Mouse (Mus musculus): ENCODE data around the gene Fbxo10.
"Not testable (repeated sequence)": the region's sequence is repeated elsewhere in the genome, so short reads cannot be mapped to it uniquely, and the experiment has no call there.

Gene Fbxo10

DNA sequence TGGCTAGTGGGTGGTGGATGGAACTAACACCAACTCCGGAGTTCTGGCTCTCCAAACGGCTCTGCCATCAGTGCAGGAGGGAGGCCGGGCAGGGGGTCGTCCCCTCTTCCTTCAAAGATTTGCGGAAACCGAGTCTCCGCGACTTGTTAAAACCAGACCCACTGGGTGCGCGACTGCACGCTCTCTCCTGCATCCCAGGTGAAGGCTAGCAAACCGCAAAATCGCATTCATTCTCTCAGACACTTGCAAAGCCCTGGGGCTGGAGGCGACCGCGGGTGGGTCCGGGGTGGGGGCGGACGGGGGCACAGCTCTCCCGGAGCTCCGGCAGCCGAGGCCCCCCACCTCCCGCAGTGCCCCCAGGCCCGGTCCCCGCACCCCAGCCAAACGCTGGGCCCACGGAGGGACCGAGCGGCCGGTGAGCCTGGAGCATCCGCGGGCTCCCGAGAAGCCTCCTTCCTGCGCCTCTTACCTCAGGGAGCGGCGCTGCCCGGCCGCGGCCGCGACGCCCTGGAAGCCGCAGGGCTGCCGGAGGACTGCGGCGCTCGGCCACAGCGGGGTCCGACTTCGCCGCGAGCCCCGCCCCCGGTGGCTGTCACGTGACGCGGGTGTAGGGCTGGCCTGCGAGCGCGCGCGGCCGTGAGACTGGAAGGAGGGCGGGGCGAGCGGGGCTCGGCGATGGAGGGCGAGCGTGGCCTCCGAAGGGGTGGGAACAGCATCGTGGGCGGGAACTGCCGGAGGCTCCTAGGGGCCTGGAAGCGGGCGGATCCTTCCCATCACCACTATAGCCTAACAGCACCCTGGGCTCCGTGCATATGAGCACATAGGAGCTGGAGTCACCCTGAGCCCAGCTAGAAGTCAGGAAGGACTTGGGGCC is at the start of gene Fbxo10:
TSS of gene Fbxo10 (minus strand) at position 584 of the 874 bp plus-strand sequence.
- peak; percentile 92 for DNase-seq (ENCODE audit: low read depth, low spot score)

DNA sequence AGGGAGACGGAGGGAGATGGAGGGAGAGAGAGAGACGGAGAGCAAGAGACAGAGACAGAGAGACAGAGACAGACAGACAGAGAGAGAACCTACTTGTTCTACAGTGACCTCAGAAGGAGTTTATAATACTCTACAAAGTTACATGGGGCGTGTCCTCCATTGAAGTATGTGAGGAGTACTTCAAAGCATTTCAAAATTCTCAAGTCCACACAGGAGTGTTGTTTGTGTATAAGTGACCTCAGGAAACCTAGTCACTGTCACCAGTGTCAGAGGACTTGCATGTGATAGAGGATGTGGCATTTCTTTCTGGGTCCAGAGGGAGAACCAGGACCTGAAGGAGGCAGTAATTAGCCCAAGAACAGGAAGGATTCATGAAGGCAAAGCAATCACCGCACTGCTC is 46.6 kb upstream of the Fbxo10 start:
- DNase-seq (ENCODE audit: low read depth, low spot score), result no peak

DNA sequence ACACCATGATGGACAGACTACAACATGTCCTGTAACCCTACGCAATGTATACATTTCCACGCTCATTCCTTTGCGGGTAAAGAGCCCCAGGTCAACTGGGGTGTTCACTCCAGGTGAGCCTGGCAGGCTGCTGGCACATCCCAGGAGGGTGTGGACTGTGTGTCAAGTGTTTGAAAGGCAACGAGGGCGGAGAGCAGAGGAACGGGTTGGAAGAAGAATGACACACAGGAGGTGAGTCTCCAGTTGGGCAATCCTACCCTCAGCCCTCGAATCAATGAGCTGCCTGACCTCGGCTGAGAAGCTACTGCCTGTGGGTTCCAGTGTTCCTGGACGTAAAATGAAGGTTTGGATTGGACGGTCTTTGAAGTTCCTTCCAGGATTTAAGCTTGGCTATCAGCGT is 36.9 kb upstream of the Fbxo10 start:
- DNase-seq (ENCODE audit: low read depth, low spot score), result no peak

DNA sequence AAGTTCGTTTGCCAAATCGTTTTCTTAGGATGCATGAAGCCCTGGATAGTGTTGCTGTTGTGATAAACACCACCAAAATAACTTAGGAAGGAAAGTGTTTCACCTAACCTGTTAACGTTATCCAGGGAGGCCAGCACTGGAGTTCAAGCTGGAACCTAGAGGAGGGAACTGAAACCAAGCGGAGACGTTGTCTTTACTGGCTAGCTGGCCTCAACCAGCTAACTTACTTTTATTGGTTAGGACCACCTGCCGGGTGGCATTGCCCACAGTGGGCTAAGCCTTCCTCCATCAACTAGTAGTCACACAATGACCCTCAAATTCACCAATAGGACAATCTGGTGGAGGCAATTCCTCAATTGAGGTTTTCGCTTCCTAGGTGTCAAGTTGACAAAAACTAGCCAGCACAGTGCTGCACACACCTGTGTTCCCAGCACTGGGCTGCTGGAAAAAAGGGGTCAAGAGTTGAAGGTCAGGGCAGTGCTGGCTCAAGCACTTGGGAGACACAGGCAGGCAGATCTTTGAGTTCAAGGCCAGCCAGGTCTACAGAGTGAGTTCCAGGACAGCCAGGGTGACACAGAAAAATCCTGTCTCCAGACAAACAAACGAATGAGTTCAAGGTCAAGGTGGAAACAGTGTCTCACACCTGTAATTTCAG is 24.2 kb upstream of the Fbxo10 start:
- peak; percentile 69 for DNase-seq (ENCODE audit: low read depth, low spot score)

DNA sequence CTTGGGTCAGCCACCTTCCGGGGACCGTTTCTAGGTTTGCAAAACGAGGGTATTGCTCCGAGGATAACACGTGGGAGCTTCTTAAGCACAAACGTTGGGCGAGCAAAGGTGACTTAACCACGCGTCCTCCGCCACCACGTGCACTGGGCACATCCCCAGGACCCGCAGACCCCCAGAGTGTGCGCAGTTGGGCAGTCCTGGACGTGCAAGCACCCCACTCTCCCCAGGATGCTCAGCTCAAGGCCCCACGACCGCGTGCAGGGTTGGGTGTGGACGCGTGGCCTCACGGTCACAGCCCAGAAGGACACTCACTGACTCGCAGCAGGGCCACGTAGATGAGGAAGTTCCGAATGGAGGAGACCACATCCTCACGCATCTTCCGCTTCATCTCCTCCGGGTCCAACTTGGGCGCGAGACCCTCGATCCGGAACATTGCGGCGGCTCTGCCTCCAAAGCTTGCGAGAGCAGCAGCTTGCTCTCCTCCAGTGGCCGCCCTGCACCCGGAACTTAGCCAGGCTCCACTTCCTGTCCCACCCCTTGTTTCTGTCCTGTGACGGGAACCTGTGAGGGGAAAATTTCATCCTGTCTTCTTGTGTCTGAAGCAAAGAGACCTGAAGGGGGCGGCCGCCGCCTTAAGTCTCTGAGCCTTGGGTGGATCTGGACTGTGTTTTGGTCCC is 23.3 kb upstream of the Fbxo10 start, which contains the start of gene Tomm5:
TSS of gene Tomm5 (minus strand) at position 514 of the 677 bp plus-strand sequence.
- DNase-seq (ENCODE audit: low read depth, low spot score), result peak; percentile 94

DNA sequence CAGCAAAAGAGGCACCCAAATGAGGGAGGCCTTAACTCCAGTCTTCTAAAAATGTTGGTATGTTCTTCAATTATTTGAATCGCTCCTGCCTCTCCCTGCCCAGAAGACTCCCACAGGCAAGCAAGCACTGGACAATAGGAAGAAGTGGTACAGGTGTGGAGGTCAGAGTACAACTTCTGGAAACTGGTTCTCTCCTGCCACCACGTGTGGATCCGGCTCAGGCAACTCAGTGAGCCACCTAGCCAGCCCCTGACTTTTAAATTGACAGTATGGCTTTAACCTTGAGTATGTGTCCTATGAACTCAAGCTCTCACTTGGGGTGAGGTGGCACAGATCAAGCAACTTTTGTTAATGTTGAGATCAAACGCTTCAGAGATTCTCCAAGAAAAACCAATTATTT is 22.7 kb upstream of the Fbxo10 start:
- peak; percentile 51 for DNase-seq (ENCODE audit: low read depth, low spot score)

DNA sequence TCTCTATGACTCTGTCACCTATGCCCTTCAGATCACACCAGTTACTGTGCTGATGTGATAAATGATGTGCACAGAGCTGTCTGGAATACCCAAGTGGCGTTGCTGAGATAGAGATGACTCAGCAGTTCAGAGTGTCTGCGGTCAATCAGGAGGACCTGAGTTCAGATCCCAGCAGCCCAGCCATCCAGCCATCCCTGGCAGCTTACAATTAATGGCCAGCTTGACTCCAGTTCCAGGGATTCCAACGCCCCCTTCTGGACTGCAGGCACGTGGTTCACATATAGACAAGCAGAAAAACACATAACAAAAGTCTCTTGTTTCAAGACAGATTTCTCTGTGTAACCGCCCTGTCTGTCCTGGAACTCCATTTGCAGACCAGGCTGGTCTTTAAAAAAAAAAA is 22.0 kb upstream of the Fbxo10 start:
- peak; percentile 49 for DNase-seq (ENCODE audit: low read depth, low spot score)

DNA sequence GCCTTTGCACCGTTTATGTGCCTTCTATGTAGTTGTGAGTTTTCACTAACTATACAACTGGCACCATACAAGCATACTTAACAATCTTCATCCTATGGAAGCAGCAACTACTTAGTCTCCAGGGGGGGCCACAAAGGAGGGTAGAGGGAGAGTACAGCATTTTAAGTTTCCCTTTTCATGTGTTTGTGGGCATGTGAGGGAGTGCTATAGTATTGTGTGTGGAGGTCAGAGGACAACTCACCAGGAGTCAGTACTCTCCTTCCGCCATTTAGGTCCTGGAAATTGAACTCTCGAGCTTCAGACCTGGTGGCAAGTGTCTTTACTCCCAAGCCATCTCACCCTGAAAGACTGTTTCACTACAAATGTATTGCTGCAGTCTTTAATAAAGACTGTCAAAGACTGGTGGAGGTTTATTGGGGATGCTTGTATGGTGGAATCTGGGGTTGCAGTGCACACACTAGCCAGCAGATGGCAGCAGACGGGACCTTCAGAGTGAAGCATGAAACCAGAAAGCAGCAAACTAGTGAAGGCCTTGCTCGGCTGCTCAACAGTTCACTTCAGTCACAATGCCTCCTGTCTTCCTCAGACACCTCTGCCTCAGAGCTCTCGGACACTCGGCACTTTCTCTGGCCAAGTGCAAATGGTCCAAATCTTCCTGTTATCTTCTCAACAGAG is 12.9 kb upstream of the Fbxo10 start:
- peak; percentile 76 for DNase-seq (ENCODE audit: low read depth, low spot score)

DNA sequence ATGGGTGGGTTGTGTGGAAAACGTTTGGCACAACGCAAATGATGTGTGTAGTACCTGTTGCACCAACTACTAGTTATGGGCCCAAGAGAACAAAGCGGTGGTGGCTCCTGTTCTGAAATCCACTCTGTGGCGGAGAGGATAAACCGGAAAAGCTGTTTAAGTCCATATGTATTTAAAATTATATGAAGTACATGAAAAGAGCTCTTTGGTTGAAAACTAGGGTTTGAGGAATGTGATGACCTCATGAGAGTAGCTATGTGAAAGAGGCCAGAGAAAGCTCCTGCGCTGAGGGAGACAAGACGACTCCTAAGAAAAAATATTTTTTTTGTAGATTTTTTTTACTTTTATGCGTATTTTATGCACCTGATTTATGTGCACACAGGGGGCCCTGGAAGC is 489 bp upstream of the Fbxo10 start:
- no peak for DNase-seq (ENCODE audit: low read depth, low spot score)

DNA sequence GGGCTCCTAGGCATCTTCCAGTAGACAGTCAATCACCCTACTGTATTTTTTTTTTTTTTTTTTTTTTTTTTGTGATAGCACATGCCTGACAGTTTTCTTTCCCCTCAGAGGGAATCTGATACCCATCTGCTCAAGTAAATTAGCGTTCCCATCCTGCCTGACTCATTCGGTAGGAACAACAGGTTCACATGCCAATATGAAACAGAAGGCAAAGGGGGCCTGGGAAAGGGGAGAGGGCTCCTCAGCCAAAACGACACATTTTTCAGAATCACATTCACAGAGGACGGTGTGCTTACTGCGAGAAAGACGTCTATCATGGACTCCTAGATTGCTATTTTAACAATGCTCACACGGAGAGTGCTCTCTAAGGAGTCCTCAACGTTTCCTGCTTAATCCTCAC is 917 bp downstream of the Fbxo10 start:
- no peak for DNase-seq (ENCODE audit: low read depth, low spot score)

DNA sequence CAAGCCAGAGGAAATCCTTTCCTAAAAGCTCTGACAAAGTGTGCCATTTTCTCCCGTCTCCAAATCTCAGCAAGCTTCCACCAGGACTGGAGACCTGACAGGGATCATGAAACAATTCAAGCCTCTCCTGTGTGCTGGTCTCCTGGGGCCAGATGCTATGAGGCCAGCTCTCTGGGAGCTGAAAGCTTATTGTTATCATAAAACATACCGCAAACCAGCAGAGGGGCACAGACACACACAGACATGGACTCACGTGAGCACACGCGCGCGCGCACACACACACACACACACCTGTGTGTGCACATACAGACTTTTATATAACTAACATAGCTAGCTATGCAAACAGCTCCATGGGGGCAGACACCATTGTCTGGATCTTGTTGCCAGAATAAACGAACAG is 1.5 kb downstream of the Fbxo10 start:
- no peak for DNase-seq (ENCODE audit: low read depth, low spot score)

DNA sequence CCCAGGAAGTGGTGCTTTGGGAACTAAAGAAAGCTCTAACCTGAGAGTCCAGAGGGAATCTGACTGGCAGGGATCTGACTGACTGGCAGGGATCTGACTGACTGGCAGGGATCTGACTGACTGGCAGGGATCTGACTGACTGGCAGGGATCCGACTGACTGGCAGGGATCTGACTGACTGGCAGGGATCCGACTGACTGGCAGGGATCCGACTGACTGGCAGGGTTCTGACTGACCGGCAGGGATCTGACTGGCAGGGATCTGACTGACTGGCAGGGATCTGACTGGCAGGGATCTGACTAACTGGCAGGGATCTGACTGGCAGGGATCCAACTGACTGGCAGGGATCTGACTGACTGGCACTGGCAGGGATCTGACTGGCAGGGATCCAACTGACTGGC is 3.4 kb downstream of the Fbxo10 start:
- not testable (repeated sequence) for DNase-seq (ENCODE audit: low read depth, low spot score)

DNA sequence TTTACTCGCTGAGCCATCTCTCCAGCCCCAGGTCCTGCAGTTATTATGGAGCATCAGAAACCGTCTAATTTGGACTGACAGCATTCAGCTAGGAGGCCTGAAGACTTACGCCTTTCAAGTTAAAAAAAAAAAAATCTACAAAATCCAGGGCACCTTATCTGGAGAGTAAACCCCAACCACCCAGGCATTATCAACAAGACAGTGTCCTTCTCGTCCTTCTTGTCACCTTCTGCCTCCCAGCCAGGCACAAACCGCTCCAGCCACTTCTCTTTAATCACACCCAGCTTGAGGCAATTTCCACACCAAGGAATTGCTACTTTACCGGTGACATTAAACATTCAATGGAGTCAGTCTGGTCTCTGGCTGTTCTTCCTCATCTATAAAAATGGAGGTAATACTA is 10.9 kb downstream of the Fbxo10 start:
- DNase-seq (ENCODE audit: low read depth, low spot score), result no peak

DNA sequence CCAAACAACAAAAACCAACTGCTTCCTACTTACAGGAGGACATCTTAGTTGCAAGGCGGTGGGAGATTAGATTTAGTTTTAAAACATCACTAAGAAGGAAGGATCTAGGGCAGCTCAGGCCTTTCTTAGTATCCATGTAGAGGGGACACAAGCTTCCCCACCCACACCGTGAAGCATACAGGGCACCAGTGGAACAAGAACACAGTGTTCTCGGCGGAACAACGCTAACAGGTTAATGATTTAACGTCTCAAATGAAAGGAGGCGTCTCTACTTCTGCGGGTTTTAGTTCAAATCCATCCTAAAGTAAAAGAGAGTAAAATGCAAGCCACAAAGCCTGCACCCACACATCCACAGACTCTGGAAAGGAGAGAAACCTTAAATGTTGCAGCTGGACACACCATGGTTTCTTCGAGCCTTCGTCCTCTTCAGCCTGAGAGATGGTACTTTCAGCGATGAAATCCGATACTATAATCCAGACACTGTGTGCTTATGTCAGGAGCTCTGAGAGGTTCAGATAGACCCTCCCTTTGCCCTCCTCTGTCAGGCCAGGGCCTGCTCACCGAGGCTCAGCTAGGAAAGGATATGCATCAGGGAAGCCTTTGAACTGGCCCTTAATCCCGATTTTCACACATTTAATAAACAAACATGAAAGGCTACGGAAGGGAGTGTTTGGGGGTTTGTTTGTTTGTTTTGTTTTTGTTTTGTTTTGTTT is 12.0 kb downstream of the Fbxo10 start:
- no peak for DNase-seq (ENCODE audit: low read depth, low spot score)

DNA sequence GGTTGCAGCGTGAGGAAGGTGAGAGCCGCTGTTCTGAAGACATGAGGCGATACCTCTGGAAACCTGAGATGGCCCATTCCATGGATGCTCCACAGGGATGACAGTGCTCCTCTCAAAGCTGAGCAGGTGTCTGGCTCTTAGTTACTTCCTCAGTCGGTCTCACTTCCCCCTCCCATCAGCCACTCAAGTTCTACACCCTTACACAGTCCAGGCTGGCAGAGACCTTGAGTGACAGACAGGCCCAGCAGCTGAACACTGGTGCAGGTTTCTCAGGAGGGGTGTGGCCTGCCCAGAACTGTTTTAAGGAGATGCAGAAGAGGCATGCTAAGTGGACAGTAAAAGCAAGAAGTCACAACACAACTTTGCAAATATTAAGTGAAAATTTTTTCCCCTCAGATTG is 16.7 kb downstream of the Fbxo10 start:
- DNase-seq (ENCODE audit: low read depth, low spot score), result peak; percentile 92

DNA sequence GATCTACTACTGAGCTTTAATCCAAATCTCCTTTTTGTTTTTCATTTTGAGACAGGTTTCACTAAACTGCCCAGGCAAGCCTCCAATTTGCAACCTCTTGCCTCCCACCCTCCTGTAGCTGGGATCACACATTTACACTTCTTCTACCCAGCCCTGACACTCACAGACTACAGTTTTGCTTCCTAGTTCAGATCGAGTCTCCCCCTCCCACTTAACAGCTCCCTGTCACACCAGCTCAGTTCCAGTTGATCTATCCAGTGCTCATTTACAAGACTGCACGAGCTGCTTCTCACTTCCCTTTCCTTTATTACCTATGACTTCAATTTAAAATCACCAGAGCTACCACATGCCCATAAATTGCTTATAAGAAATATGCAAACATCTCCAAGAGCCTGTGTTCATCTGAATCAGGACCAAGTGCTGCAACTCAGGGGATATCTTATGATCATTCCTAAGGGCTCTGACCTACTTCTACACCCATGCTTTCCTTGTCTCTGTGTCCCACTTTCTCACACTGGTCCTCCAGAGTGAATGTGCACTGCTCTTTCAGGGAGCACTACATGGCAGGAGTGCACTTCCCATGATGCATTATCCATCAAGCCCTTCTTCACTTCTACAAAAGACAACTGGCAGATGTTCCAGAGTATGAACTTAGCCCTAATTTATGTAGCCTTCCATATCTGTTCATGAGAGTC is 18.2 kb downstream of the Fbxo10 start:
- peak; percentile 73 for DNase-seq (ENCODE audit: low read depth, low spot score)

DNA sequence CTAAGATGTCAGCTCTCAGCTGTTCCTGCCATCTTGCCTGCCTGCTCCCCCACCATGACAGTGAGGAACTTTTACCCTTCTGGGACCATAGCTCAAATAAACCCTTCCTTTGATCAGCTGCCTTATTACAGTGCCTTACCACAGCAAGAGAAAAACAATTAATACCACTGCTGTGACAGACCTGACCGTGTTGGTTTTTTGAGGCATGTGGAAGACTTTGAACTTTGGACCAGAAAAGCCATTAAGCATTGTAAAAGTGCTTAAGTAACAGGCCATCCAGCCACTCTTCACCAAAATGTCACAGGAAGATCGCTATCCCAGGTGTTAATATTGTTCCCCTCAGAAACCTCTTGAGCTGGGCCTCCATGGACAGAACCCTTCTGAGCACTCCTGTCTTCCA is 19.8 kb downstream of the Fbxo10 start:
- no peak for DNase-seq (ENCODE audit: low read depth, low spot score)

DNA sequence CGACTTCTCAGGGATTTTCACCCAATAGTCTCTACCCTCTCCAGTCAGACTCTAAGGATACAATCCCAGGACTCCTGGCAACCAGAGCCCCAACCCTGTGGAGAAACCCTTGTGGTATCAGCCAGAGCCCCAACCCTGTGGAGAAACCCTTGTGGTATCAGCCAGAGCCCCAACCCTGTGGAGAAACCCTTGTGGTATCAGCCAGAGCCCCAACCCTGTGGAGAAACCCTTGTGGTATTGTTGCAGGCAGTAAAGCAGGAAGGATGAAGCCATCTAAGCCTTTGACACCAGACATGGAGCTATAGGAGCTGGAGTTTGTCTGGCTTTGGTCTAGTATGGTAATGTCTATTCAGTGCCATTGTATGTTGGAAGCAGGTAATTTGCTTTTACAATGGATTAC is 20.6 kb downstream of the Fbxo10 start:
- not testable (repeated sequence) for DNase-seq (ENCODE audit: low read depth, low spot score)

DNA sequence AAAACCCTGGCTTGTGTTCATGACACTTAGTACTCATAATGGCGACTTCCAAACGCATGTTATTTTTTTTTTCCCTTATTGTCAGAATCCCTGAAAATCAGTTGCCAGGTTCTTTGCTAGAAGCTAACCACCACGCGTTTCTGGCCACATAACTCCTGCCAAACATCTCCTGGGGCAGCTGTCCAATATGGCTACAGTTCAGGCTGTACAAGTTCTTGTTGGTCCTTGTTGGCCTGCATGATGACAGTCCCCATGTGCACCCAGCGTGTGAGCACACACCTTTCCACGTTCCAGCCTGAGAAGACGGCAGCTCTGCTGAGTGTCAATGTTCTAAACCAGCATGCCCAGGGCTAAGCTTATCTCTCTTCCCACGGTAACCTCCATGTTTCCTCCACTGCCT is 29.0 kb downstream of the Fbxo10 start:
- no peak for DNase-seq (ENCODE audit: low read depth, low spot score)

DNA sequence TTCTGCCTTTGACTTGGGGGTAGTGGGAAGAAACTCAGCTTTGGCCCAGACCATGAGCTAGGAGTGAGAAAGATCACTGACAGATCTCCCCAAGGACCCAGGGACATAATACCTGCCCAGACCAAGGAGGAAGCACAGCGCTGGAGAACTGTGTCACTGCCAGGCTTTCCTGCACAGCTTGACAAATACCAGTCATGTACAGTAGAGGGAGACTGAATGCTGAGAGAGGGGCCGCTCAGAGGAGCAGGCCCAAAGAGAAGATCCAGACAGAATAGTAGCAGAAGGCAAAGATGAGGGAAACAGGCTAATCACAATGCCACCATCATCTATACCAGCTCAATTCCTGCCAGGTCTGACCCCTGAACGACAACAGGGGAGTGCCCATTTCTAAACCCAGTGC is 29.5 kb downstream of the Fbxo10 start:
- DNase-seq (ENCODE audit: low read depth, low spot score), result peak; percentile 51

DNA sequence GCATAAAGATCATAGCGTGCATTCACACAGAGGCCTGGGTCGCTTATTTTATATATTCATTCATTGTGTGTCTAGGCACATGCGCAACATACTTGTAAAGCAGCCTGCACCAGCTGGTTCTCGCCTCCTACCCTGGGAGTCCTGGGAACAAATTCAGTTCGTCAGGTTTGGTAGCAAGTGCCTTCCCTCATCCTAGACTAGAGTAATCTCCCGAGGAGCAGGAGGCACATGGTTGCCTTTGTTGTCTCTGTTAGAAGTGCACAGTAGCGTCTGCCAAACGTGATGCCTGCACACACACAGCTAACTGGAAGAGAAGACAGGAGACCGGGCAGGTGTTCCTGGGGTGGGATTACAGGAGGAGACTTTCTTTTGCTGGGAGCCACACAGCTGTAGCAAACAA is 36.4 kb downstream of the Fbxo10 start:
- no peak for DNase-seq (ENCODE audit: low read depth, low spot score)

All from A20 (cell line).